Comparison of ENCODE assay signal across 22 mouse cellular contexts in the genomic region with DNA sequence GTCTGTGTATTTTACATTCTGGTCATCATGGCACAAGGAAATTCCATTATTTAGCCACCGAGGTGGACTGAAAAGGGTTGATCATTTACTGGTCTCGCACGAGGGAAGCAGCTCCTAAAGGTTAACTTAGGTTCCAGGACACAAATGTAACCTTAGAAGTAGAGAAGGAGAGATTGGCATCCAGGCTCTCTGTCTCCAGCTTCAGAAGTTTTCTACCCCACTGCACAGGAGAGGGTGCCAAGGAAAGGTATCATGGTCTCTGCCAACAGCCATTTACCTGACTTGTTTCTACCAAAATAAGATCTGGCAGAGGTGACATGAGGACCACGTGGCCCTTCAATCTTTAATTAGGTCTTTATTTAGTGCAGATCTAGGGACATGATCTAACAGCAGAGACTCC.
"Had no signal": no experiment of that assay in that cellular context is flagged by ENCODE, and none has a peak within 500 bp of the region (broad histone marks: within the 10 kb centered on the region; RNA-seq: fewer than 3 reads in every experiment).

No protein-coding gene starts in this region.

- DNase-seq: forebrain, postnatal 0 days; gastrocnemius, postnatal 14 days; gastrocnemius, postnatal 36 days; heart, adult 11 months; heart, postnatal 14 days; heart, postnatal 36 days; layer of hippocampus, adult 9-11 months; layer of hippocampus, postnatal 36 days; left cerebral cortex, postnatal 4 days; lung, adult 18-20 months had no signal

- H3K4me3 ChIP-seq: forebrain, embryonic 15.5 days; heart, embryonic 10.5 days; heart, embryonic 12.5 days; intestine, embryonic 15.5 days; limb, embryonic 13.5 days; limb, embryonic 15.5 days; liver, embryonic 12.5 days had no signal

- H3K36me3 ChIP-seq: forebrain, embryonic 15.5 days; heart, embryonic 10.5 days; heart, embryonic 12.5 days; intestine, embryonic 15.5 days; limb, embryonic 13.5 days; limb, embryonic 15.5 days; liver, embryonic 12.5 days had no signal

- H3K27me3 ChIP-seq: forebrain, embryonic 15.5 days; heart, embryonic 12.5 days; intestine, embryonic 15.5 days; liver, embryonic 12.5 days had no signal

- ATAC-seq: forebrain, embryonic 15.5 days; forebrain, postnatal 0 days; hindbrain, embryonic 16.5 days; inflammation-experienced regulatory T-cells, adult 6 months; intestine, embryonic 15.5 days; intestine, postnatal 0 days; liver, embryonic 12.5 days had no signal

- H3K4me1 ChIP-seq: forebrain, embryonic 15.5 days; intestine, embryonic 15.5 days; limb, embryonic 13.5 days; limb, embryonic 15.5 days; liver, embryonic 12.5 days had no signal

- H3K27ac ChIP-seq: forebrain, embryonic 15.5 days; heart, embryonic 10.5 days; hindbrain, embryonic 14.5 days; intestine, embryonic 15.5 days; limb, embryonic 13.5 days; limb, embryonic 15.5 days; liver, embryonic 12.5 days; liver, embryonic 14.5 days had no signal

- H3K4me2 ChIP-seq: forebrain, embryonic 15.5 days; heart, embryonic 12.5 days; hindbrain, embryonic 14.5 days; intestine, embryonic 15.5 days; limb, embryonic 13.5 days; limb, embryonic 15.5 days; liver, embryonic 12.5 days had no signal

- H3K9ac ChIP-seq: forebrain, embryonic 15.5 days; forebrain, postnatal 0 days; heart, embryonic 12.5 days; hindbrain, embryonic 14.5 days; intestine, embryonic 15.5 days; limb, embryonic 13.5 days; limb, embryonic 15.5 days; liver, embryonic 12.5 days; liver, embryonic 14.5 days had no signal

- H3K9me3 ChIP-seq: forebrain, embryonic 15.5 days; heart, embryonic 10.5 days; heart, embryonic 12.5 days; intestine, embryonic 15.5 days; limb, embryonic 13.5 days; limb, embryonic 15.5 days; liver, embryonic 12.5 days had no signal
